In the genomic region with DNA sequence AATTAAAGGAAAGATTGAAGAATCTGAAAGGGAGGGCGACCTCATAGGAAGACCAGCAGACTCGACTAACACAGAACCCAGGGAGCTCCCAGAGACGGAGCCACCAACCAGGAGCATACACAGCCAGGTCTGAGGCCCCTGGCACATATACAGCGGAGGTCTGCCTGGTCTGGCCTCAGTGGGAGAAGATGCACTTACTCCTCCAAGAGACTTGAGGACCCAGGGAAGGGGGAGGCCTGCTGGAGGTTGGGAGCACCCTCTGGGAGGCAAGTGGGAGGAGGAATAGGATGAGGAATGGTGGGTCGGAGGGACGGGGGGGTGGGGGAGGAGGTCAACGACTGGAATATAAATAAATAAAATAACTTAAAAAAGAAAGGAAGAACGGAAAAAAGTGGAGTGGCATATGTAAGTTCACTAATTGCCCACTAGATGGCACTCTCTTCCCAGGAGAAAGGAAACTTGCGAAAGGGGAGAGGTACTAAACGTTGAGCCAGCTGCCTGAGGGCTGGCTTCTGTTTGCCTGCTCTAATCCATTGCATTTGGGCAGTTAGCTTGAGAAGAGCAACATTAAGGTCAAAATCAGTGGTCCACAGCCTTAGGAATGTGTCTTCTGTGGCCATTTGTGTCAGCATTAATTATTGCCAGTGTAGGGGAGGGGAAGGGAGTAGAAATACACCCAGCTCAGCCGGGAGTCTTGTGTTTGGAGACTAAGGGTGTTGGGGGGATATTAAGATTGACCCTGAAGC, we compare ENCODE assay signal across 8 mouse cellular contexts. TPM values are rescaled to one million over a fixed set of nuclear protein-coding genes. Genes with fewer than 3 reads are reported as not detected.
DNase-seq lines count a peak whose midpoint lies in the region; ATAC-seq and TF ChIP-seq lines count a peak whose summit lies in the region.
"Had no signal": no experiment of that assay in that cellular context is flagged by ENCODE, and none has a peak within 500 bp of the region (broad histone marks: within the 10 kb centered on the region; RNA-seq: fewer than 3 reads in every experiment).

No protein-coding gene starts in this region.

- no peaks in the 10 kb centered on the region for H3K27me3 ChIP-seq in ES-Bruce4 (ENCODE audit: control insufficient read depth, insufficient read depth, low read length, poor library complexity, severe bottlenecking)
- no peaks in the 10 kb centered on the region for H3K27me3 ChIP-seq in embryonic facial prominence, embryonic 15.5 days
- H3K27me3 ChIP-seq in hindbrain, embryonic 15.5 days = no peaks in the 10 kb centered on the region
- H3K27me3 ChIP-seq in midbrain, embryonic 13.5 days = no peaks in the 10 kb centered on the region

- WGBS in embryonic facial prominence, embryonic 15.5 days = 19% methylated on average over 11 of the region's 11 CpGs
- WGBS in hindbrain, embryonic 15.5 days = 17% methylated on average over 11 of the region's 11 CpGs
- WGBS in midbrain, embryonic 13.5 days = 23% methylated on average over 11 of the region's 11 CpGs

- no peak overlapping the region for H3K4me3 ChIP-seq in ES-Bruce4 (ENCODE audit: low read depth, low read length)
- peak overlapping the region; percentile 32 for H3K4me3 ChIP-seq in embryonic facial prominence, embryonic 15.5 days (replicated peaks)
- 0 out of 2 replicates have a peak overlapping the region, but pooled peaks have one; percentile 16 for H3K4me3 ChIP-seq in hindbrain, embryonic 15.5 days
- H3K4me3 ChIP-seq in midbrain, embryonic 13.5 days (replicated peaks) = no peak overlapping the region

- no peaks in the 10 kb centered on the region for H3K36me3 ChIP-seq in ES-Bruce4 (ENCODE audit: control insufficient read depth, insufficient read depth, low read length, poor library complexity, severe bottlenecking)
- H3K36me3 ChIP-seq in embryonic facial prominence, embryonic 15.5 days = no peaks in the 10 kb centered on the region
- H3K36me3 ChIP-seq in hindbrain, embryonic 15.5 days = no peaks in the 10 kb centered on the region
- H3K36me3 ChIP-seq in midbrain, embryonic 13.5 days = no peaks in the 10 kb centered on the region

- peak; percentile 41 for TF ChIP-seq CTCF in ES-Bruce4 (IDR thresholded peaks at IDR 0.05; ENCODE audit: low read depth, low read length)

- H3K27ac ChIP-seq in ES-Bruce4 (ENCODE audit: insufficient read depth, low read length) = no peak overlapping the region
- no peak overlapping the region for H3K27ac ChIP-seq in embryonic facial prominence, embryonic 15.5 days (replicated peaks)
- no peak overlapping the region for H3K27ac ChIP-seq in hindbrain, embryonic 15.5 days (replicated peaks)
- H3K27ac ChIP-seq in midbrain, embryonic 13.5 days = no peak overlapping the region
- H3K27ac ChIP-seq: macrophage had no signal

- H3K4me2 ChIP-seq in embryonic facial prominence, embryonic 15.5 days (replicated peaks) = peak overlapping the region; percentile 44
- peak overlapping the region; percentile 42 for H3K4me2 ChIP-seq in hindbrain, embryonic 15.5 days
- H3K4me2 ChIP-seq in midbrain, embryonic 13.5 days (replicated peaks) = peak overlapping the region; percentile 39

- TF ChIP-seq POLR2A in ES-Bruce4 (IDR thresholded peaks at IDR 0.05; ENCODE audit: insufficient read depth, low read length) = no peak

- peaks cover 2% of the 10 kb centered on the region for H3K4me1 ChIP-seq in ES-Bruce4 (ENCODE audit: control insufficient read depth, insufficient read depth, low read length)
- H3K4me1 ChIP-seq in embryonic facial prominence, embryonic 15.5 days = 0 out of 2 replicates have a peak, but pooled peaks cover 8% of the 10 kb centered on the region
- H3K4me1 ChIP-seq in hindbrain, embryonic 15.5 days (replicated peaks) = peaks cover 11% of the 10 kb centered on the region
- H3K4me1 ChIP-seq in midbrain, embryonic 13.5 days (replicated peaks) = peaks cover 11% of the 10 kb centered on the region

- intact Hi-C loops in left cerebral cortex, postnatal 25 days (cut with DNase I) = loop anchor here (10.0 kb wide), 5 partner anchors 184 to 1664 kb away; partner anchors contain the start of gene Chrm2

- H3K9me3 ChIP-seq in ES-Bruce4 (replicated peaks; ENCODE audit: control insufficient read depth, insufficient read depth, low read length, poor library complexity, severe bottlenecking) = no peaks in the 10 kb centered on the region
- no peaks in the 10 kb centered on the region for H3K9me3 ChIP-seq in embryonic facial prominence, embryonic 15.5 days (replicated peaks)
- H3K9me3 ChIP-seq in hindbrain, embryonic 15.5 days = no peaks in the 10 kb centered on the region
- H3K9me3 ChIP-seq in midbrain, embryonic 13.5 days = no peaks in the 10 kb centered on the region

- no peak for TF ChIP-seq EP300 in ES-Bruce4 (IDR thresholded peaks at IDR 0.05; ENCODE audit: insufficient read depth, low read depth, low read length)

- peak; percentile 73 for DNase-seq in ZHBTc4 (ENCODE audit: low read depth, low spot score)
- peak; percentile 39 to 46 for DNase-seq in left cerebral cortex, postnatal 25 days (ENCODE audit: low spot score in 2 of 2)
- DNase-seq in testis, postnatal 14 days (ENCODE audit: low spot score) = peak; percentile 30

- no peak overlapping the region for H3K9ac ChIP-seq in ES-Bruce4 (ENCODE audit: low read depth, poor library complexity, severe bottlenecking)
- no peak overlapping the region for H3K9ac ChIP-seq in embryonic facial prominence, embryonic 15.5 days
- no peak overlapping the region for H3K9ac ChIP-seq in hindbrain, embryonic 15.5 days
- H3K9ac ChIP-seq in midbrain, embryonic 13.5 days (replicated peaks) = no peak overlapping the region

- peak; percentile 66; the same call in 1 of the 2 replicates for ATAC-seq in embryonic facial prominence, embryonic 15.5 days (ENCODE audit: insufficient number of reproducible peaks, low FRiP score, low TSS enrichment, low read depth)
- peak; percentile 82 for ATAC-seq in hindbrain, embryonic 15.5 days (ENCODE audit: low FRiP score, low read depth)
- peak; percentile 85 for ATAC-seq in midbrain, embryonic 13.5 days

RNA-seq across cellular contexts. Expression of gene Fam180a, which starts 55.0 kb away (rescaled TPM):
- polyA plus RNA-seq in ES-Bruce4 (2011; ENCODE audit: insufficient read depth, insufficient read length, low read depth, missing spikeins) = not detected in 2 replicates
- 1.6 and 2.9 TPM in 2 replicates for polyA plus RNA-seq in embryonic facial prominence, embryonic 15.5 days (2015; fragmentation: Nextera tagmentation; extraction: Ambion mirVana)
- polyA plus RNA-seq in hindbrain, embryonic 15.5 days (2015; fragmentation: Nextera tagmentation; extraction: Ambion mirVana) = 1.4 and 1.7 TPM in 2 replicates
- 1 to 10 TPM; 5.0 to 6.6 TPM for total RNA-seq in left cerebral cortex, postnatal 25 days (2021)
- 0.42 and 0.49 TPM in 2 replicates for polyA plus RNA-seq in midbrain, embryonic 13.5 days (2015; fragmentation: Nextera tagmentation; extraction: Ambion mirVana)
- polyA plus RNA-seq: macrophage had no signal

Comparison
In these comparisons a context has a peak if more than half of its experiments do, and no peak if none do; other contexts are left out.
1. H3K4me3 ChIP-seq: peak in embryonic facial prominence, embryonic 15.5 days (single experiment) and hindbrain, embryonic 15.5 days (single experiment); none in ES-Bruce4 (single experiment) and midbrain, embryonic 13.5 days (single experiment).
2. Peak in every context shown above with its lines, with median percentiles within 50 percentile points of each other: DNase-seq, ATAC-seq and H3K4me2 ChIP-seq.